Mouse (Mus musculus) small intestine, adult 2 months (tissue): ENCODE measurements around the gene Gpr4. TPM values are rescaled to one million over a fixed set of nuclear protein-coding genes. Genes with fewer than 3 reads are reported as not detected.

Experiments
- H3K27ac ChIP-seq: fragments of 200-500 bp; 2 replicates; pipeline ENCODE4 v1.5.1; 2012; ENCODE audit warnings: low read depth, low read length, control low read depth, inconsistent platforms; ENCODE audit not compliant: insufficient read depth
- H3K27me3 ChIP-seq: fragments of 200-500 bp; 2 replicates; pipeline ENCODE4 v1.6.1; 2012; ENCODE audit warnings: mild to moderate bottlenecking, moderate library complexity, low read length, inconsistent platforms; ENCODE audit not compliant: control insufficient read depth, insufficient read depth
- H3K36me3 ChIP-seq: fragments of 200-500 bp; 2 replicates; pipeline ENCODE4 v1.6.1; 2012; ENCODE audit warnings: mild to moderate bottlenecking, low read length, control low read depth, inconsistent platforms; ENCODE audit not compliant: control insufficient read depth, insufficient read depth
- H3K4me1 ChIP-seq: fragments of 200-500 bp; 2 replicates; pipeline ENCODE4 v1.6.1; 2012; ENCODE audit warnings: low read length, inconsistent platforms, mixed read lengths; ENCODE audit not compliant: control insufficient read depth, insufficient read depth, insufficient read length
- H3K4me3 ChIP-seq: fragments of 200-500 bp; 2 replicates; pipeline ENCODE4 v1.5.1; 2012; ENCODE audit warnings: low read depth, mild to moderate bottlenecking, control low read depth, inconsistent platforms, low read length, moderate library complexity
- CTCF ChIP-seq: fragments of 200-500 bp; IDR thresholded peaks from 2 replicates; pipeline ENCODE4 v1.5.1; 2012; ENCODE audit warnings: low read depth, mild to moderate bottlenecking, control low read depth, inconsistent platforms, low read length, moderate library complexity, mixed read lengths; ENCODE audit not compliant: insufficient replicate concordance, insufficient read length; ENCODE audit errors: extremely low read depth
- POLR2A ChIP-seq: fragments of 200-500 bp; IDR thresholded peaks from 2 replicates; pipeline ENCODE4 v1.6.1; 2012; ENCODE audit warnings: low read depth, mild to moderate bottlenecking, control low read depth, inconsistent platforms, low read length, moderate library complexity
- WGBS: fragments of 180-500 bp; shearing (Covaris S2); methylation state at CpG from one replicate; pipeline ENCODE4 v1.1.7; 2018; 5-methylcytosine and 5-hydroxymethylcytosine counted together
- polyA plus RNA-seq: library from polyadenylated mRNA; depleted of rRNA; stranded (reverse); fragments of >200 nt; gene quantifications from 2 replicates; pipeline ENCODE4 v1.2.3, GENCODE M21; 2012

Gene Gpr4
- polyA plus RNA-seq, 1 experiment = 4.4 TPM

DNA sequence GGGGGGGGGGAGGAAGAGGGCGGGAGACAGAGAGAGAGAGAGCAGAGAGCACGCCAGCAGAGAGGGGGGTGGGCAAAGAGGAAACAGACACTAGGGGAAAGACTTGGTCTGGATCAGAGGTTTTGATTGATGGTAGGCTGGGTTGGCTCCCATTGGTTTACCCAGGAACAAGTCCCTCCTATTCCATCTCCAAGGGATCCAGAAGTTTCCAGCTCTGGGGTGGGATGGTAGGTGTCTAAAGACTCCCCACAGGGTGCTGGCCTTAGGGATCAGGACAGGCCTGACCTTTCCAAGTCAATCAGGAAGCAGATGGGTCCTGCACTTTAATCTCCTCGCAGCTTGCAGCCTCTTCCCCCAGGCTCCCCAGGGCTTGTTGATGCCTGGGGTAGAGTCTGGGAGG is 5.6 kb downstream of the Gpr4 start:
- Histone ChIP-seq H3K27ac (no peak overlapping the region), H3K27me3 (peaks cover 15% of the 10 kb centered on the region; the same call in 1 of the 2 replicates), H3K4me3 (no peak overlapping the region), H3K4me1 (no peaks in the 10 kb centered on the region), H3K36me3 (no peaks in the 10 kb centered on the region)
- no peak for TF ChIP-seq POLR2A
- 20% methylated on average over 3 of the region's 3 CpGs for WGBS

DNA sequence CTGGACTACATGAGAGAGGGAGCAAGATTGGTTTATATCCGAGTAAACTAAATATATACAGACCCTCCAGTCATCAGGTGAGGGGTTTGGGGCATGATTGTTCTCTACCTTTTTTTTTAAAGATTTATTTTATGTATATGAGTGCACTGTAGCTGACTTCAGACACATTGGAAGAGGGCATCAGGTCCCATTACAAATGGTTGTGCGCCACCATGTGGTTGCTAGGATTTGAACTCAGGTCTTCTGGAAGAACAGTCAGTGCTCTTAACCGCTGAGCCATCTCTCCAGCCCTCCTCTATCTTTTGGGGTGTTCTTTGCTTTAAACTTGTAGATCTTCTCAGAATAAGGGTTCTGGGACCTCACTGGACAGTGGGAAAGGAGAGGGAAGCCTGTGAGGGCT is 7.7 kb downstream of the Gpr4 start:
- Histone ChIP-seq H3K27me3 (peaks cover 13% of the 10 kb centered on the region; the same call in 1 of the 2 replicates), H3K4me1 (peaks cover 4% of the 10 kb centered on the region; the same call in 1 of the 2 replicates), H3K36me3 (no peaks in the 10 kb centered on the region), H3K27ac (no peak overlapping the region), H3K4me3 (no peak overlapping the region)
- TF ChIP-seq POLR2A (no peak), CTCF (no peak)
- 72% methylated on average over 3 of the region's 3 CpGs for WGBS

DNA sequence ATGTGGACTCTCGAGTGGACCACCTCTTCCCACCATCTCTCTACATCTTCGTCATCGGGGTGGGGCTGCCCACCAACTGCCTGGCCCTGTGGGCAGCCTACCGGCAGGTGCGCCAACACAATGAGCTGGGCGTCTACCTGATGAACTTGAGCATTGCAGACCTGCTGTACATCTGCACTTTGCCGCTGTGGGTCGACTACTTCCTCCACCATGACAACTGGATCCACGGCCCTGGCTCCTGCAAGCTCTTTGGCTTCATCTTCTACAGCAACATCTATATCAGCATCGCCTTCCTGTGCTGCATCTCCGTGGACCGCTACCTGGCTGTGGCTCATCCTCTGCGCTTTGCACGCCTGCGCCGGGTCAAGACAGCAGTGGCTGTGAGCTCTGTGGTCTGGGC is 9.9 kb downstream of the Gpr4 start:
- no peak overlapping the region for H3K4me3 ChIP-seq
- WGBS = 94% methylated on average over 16 of the region's 16 CpGs
- H3K36me3 ChIP-seq = peaks cover 4% of the 10 kb centered on the region; the same call in 1 of the 2 replicates
- H3K27me3 ChIP-seq = 0 out of 2 replicates have a peak, but pooled peaks cover 5% of the 10 kb centered on the region
- peaks cover 16% of the 10 kb centered on the region; the same call in 1 of the 2 replicates for H3K4me1 ChIP-seq
- H3K27ac ChIP-seq = no peak overlapping the region
- no peak for TF ChIP-seq CTCF
- no peak for TF ChIP-seq POLR2A

DNA sequence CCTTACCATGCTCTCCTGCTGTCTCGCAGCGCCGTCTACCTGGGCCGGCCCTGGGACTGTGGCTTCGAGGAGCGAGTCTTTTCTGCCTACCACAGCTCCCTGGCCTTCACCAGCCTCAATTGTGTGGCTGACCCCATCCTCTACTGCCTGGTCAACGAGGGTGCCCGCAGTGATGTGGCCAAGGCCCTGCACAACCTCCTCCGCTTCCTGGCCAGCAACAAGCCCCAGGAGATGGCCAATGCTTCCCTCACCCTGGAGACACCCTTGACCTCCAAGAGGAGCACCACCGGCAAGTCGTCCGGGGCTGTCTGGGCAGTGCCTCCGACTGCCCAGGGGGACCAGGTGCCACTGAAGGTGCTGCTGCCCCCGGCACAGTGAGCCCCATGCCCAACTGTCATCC is 10.5 kb downstream of the Gpr4 start:
- Histone ChIP-seq H3K4me3 (no peak overlapping the region), H3K4me1 (peaks cover 18% of the 10 kb centered on the region; the same call in 1 of the 2 replicates), H3K36me3 (peaks cover 4% of the 10 kb centered on the region; the same call in 1 of the 2 replicates), H3K27ac (no peak overlapping the region), H3K27me3 (0 out of 2 replicates have a peak, but pooled peaks cover under 1% of the 10 kb centered on the region)
- TF ChIP-seq CTCF = no peak
- TF ChIP-seq POLR2A = no peak
- WGBS = 86% methylated on average over 14 of the region's 14 CpGs

DNA sequence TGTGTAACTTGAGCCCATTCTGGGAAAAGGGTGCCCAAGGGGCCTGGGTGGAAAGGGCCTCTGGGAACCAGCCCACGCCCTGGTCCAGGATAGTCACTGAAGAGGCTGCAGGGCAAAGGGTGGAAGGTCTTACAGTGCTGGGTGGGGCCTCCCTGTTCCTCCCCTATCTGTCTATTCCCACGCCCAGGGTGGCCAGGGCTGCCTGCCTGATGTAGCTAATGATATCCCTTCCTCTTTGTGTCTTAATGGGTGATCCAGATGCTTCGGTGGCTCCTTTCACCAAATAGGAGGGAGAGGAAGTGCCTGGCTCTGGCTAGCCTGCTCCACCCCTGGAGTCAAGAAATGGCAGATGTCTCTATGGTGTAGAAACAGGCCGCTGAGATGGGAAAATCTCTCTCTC is 12.6 kb downstream of the Gpr4 start:
- 52% methylated on average over 4 of the region's 4 CpGs for WGBS
- H3K36me3 ChIP-seq = peaks cover 4% of the 10 kb centered on the region; the same call in 1 of the 2 replicates
- peaks cover 25% of the 10 kb centered on the region; the same call in 1 of the 2 replicates for H3K4me1 ChIP-seq
- H3K27ac ChIP-seq = no peak overlapping the region
- TF ChIP-seq CTCF (no peak), POLR2A (no peak)
- H3K27me3 ChIP-seq = no peaks in the 10 kb centered on the region
- no peak overlapping the region for H3K4me3 ChIP-seq

DNA sequence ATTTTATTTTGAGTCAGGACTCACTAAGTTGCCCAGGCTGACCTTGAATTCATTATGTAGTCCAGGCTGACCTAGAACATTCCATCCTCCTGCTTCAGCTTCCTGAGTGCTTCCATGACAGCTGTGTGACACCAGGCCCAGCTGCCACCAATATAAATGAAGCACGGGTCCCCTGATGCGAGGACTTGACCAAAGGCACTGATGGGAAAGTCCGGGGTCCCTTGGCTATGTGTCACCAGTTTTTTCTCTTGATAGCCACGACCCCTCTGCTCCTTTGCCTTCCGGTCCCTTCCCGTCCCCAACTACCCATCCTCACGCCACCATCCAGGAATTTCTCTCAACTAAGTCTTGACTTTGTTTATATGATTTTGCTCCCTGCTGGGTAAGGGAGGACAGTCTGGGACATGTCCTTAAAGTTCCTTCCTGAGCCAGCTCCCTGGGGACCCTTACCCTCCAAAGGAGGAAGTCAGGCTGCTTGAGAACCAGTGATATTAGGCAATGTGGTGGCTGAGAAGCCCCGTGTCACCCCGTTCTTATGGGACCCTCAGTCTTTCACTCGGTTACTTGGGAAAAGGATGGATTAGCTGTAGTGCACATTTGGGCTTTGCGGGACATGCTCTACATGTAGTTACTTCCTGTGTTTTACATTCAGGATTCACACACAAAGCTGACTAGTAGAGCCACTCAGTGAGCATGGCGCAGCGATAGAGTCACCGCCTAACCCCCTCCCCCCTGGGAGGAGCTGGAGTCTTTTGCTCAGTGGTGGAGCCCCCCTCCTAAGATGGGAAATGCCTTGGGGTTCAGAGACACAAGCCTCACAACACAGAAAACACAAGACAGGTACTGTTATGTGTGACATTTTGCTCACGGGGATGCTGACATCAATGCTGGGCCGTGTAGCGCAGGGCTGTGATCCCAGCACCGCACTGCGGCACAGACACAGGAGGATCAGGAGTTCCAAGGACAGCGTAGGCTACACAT is 14.8 kb downstream of the Gpr4 start:
- no peak for TF ChIP-seq POLR2A
- TF ChIP-seq CTCF = no peak
- Histone ChIP-seq H3K27me3 (no peaks in the 10 kb centered on the region), H3K4me3 (peak overlapping the region; percentile 69), H3K4me1 (peaks cover 42% of the 10 kb centered on the region; the same call in 1 of the 2 replicates), H3K27ac (peak overlapping the region; percentile 93), H3K36me3 (peaks cover 4% of the 10 kb centered on the region; the same call in 1 of the 2 replicates)
- 23% methylated on average over 20 of the region's 20 CpGs for WGBS
